Mouse (Mus musculus): ENCODE data around the gene Mmp19. TPM values are rescaled to one million over a fixed set of nuclear protein-coding genes. Genes with fewer than 3 reads are reported as not detected.

The Mmp19 gene
- 0.30 TPM for polyA plus RNA-seq (2015; fragmentation: Illumina TruSeq; extraction: RNeasy Lipid Tissue Mini Kit (QIAGEN cat#74804); ENCODE audit: low read depth, low replicate concordance)

DNA sequence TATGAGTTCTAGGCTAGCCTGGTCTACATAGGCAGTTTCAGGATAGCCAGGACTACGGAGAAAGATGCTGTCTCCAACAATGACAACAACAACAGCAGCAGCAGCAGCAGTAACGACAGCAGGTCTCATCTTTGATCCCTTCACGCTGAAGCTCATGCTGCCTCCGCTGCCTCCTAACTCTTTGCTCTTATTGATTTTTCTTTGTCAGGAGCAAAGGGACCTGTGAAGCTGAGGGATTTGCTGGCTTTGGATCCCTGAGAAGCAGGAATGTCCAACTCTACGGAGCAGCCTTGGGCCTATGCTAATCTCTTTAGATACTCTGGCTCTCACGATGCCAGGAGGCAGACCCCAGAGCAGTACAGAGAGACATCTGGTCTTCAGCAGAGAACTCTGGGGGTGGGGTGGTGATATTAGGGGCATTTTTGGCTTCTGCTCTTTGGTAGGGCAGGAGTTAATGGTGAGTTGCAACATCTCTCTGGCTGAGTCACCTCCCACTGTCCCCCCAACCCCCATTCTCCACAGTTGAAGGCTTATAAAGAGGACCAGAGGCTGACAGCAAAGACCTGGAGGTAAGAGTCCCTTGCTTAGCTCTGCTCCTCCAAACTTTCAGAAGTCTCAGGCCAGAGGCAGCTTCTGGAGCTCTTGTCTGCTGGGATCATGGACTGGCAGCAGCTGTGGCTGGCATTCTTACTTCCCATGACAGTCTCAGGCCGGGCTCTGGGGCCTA lies at the start of gene Mmp19:
Gene Mmp19, plus strand, starts transcription at position 513 of the 727 bp plus-strand sequence.

GRCm38 (mm10) chr10:128744680-128745601 lies 45.8 kb upstream of the Mmp19 start, which contains the start of gene Dgka:
TSS of gene Dgka (minus strand) at chr10:128744855.

GRCm38 (mm10) chr10:128747646-128748251 lies 43.0 kb upstream of the Mmp19 start, which contains the start of gene Pym1:
TSS of gene Pym1 (plus strand) at chr10:128747889.

GRCm38 (mm10) chr10:128803771-128804270 lies 13.1 kb downstream of the Mmp19 start, which contains the start of gene Dnajc14:
TSS of gene Dnajc14 (plus strand) at chr10:128804062.

GRCm38 (mm10) chr10:128804271-128805091 lies 13.8 kb downstream of the Mmp19 start, which contains the start of gene Tmem198b:
TSS of gene Tmem198b (minus strand) at chr10:128804370.

GRCm38 (mm10) chr10:128817033-128817432 lies 26.3 kb downstream of the Mmp19 start, which contains the start of gene Sarnp:
TSS of gene Sarnp (plus strand) at chr10:128817333.

DNA sequence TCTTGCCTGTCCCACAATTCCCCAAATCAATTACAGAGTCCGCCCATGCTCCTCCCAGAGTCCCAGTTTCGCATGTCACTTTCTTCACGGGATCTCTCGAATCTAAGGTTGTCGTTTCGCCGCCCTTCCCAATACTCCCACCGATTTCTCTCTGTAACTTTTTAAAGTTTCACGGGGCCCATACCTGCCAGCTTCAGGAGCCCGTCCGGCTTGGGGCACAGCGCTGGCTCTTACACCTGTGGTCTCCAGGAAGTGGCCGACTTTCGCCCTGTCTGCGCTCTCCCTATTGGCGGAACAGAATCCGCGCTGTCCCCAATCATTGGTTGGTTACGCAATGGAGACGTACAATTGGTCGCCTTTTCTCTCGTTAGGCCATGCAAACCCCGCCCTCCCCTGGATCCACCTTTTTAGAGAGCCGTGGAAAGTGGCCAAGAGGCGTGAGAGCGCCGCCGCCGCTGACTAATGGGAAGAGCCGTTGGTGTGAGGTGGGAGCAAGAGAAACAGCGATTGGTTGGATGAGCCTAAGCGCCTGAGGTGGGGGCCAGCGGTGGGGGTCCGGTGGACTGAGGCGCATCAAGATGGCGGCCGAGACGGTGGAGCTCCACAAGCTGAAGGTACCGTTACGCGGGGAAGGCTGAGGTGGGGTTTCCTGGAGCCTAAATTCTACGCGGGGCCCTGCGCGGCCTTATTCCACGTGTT lies 30.8 kb downstream of the Mmp19 start, which contains the start of gene Ormdl2:
Gene Ormdl2, minus strand, starts transcription at position 288 of the 699 bp plus-strand sequence.

Other genes starting within 250 kb of the Mmp19 start
- 13.1 TPM for gene Zc3h10, start 243.1 kb upstream of the Mmp19 start, polyA plus RNA-seq (2015; fragmentation: Illumina TruSeq; extraction: RNeasy Lipid Tissue Mini Kit (QIAGEN cat#74804); ENCODE audit: low read depth, low replicate concordance)
- gene Rpl41, start 241.6 kb upstream of the Mmp19 start, polyA plus RNA-seq (2015; fragmentation: Illumina TruSeq; extraction: RNeasy Lipid Tissue Mini Kit (QIAGEN cat#74804); ENCODE audit: low read depth, low replicate concordance): 1,818 TPM
- gene Pa2g4, start 224.9 kb upstream of the Mmp19 start, polyA plus RNA-seq (2015; fragmentation: Illumina TruSeq; extraction: RNeasy Lipid Tissue Mini Kit (QIAGEN cat#74804); ENCODE audit: low read depth, low replicate concordance): 67.6 TPM
- 6.3 TPM for gene Erbb3, start 201.3 kb upstream of the Mmp19 start, polyA plus RNA-seq (2015; fragmentation: Illumina TruSeq; extraction: RNeasy Lipid Tissue Mini Kit (QIAGEN cat#74804); ENCODE audit: low read depth, low replicate concordance)
- gene Rps26, start 164.2 kb upstream of the Mmp19 start, polyA plus RNA-seq (2015; fragmentation: Illumina TruSeq; extraction: RNeasy Lipid Tissue Mini Kit (QIAGEN cat#74804); ENCODE audit: low read depth, low replicate concordance): 372 TPM
- 6.7 TPM for gene Ikzf4, start 144.9 kb upstream of the Mmp19 start, polyA plus RNA-seq (2015; fragmentation: Illumina TruSeq; extraction: RNeasy Lipid Tissue Mini Kit (QIAGEN cat#74804); ENCODE audit: low read depth, low replicate concordance)
- gene Suox, start 116.8 kb upstream of the Mmp19 start, polyA plus RNA-seq (2015; fragmentation: Illumina TruSeq; extraction: RNeasy Lipid Tissue Mini Kit (QIAGEN cat#74804); ENCODE audit: low read depth, low replicate concordance): 13.6 TPM
- gene Rab5b, start 94.6 kb upstream of the Mmp19 start, polyA plus RNA-seq (2015; fragmentation: Illumina TruSeq; extraction: RNeasy Lipid Tissue Mini Kit (QIAGEN cat#74804); ENCODE audit: low read depth, low replicate concordance): 144 TPM
- 1.2 TPM for gene Pmel, start 86.7 kb upstream of the Mmp19 start, polyA plus RNA-seq (2015; fragmentation: Illumina TruSeq; extraction: RNeasy Lipid Tissue Mini Kit (QIAGEN cat#74804); ENCODE audit: low read depth, low replicate concordance)
- gene Cdk2, start 85.9 kb upstream of the Mmp19 start, polyA plus RNA-seq (2015; fragmentation: Illumina TruSeq; extraction: RNeasy Lipid Tissue Mini Kit (QIAGEN cat#74804); ENCODE audit: low read depth, low replicate concordance): 3.0 TPM
- 7.5 TPM for gene Dgka, start 46.1 kb upstream of the Mmp19 start, polyA plus RNA-seq (2015; fragmentation: Illumina TruSeq; extraction: RNeasy Lipid Tissue Mini Kit (QIAGEN cat#74804); ENCODE audit: low read depth, low replicate concordance)
- gene Pym1, start 43.0 kb upstream of the Mmp19 start, polyA plus RNA-seq (2015; fragmentation: Illumina TruSeq; extraction: RNeasy Lipid Tissue Mini Kit (QIAGEN cat#74804); ENCODE audit: low read depth, low replicate concordance): 35.5 TPM
- gene Dnajc14, start 13.2 kb downstream of the Mmp19 start, polyA plus RNA-seq (2015; fragmentation: Illumina TruSeq; extraction: RNeasy Lipid Tissue Mini Kit (QIAGEN cat#74804); ENCODE audit: low read depth, low replicate concordance): 51.2 TPM
- 8.9 TPM for gene Tmem198b, start 13.5 kb downstream of the Mmp19 start, polyA plus RNA-seq (2015; fragmentation: Illumina TruSeq; extraction: RNeasy Lipid Tissue Mini Kit (QIAGEN cat#74804); ENCODE audit: low read depth, low replicate concordance)
- 99.3 TPM for gene Sarnp, start 26.4 kb downstream of the Mmp19 start, polyA plus RNA-seq (2015; fragmentation: Illumina TruSeq; extraction: RNeasy Lipid Tissue Mini Kit (QIAGEN cat#74804); ENCODE audit: low read depth, low replicate concordance)
- gene Ormdl2, start 30.7 kb downstream of the Mmp19 start, polyA plus RNA-seq (2015; fragmentation: Illumina TruSeq; extraction: RNeasy Lipid Tissue Mini Kit (QIAGEN cat#74804); ENCODE audit: low read depth, low replicate concordance): 18.1 TPM
- 12.4 TPM for gene Gdf11, start 100.8 kb downstream of the Mmp19 start, polyA plus RNA-seq (2015; fragmentation: Illumina TruSeq; extraction: RNeasy Lipid Tissue Mini Kit (QIAGEN cat#74804); ENCODE audit: low read depth, low replicate concordance)
- gene Cd63, start 110.1 kb downstream of the Mmp19 start, polyA plus RNA-seq (2015; fragmentation: Illumina TruSeq; extraction: RNeasy Lipid Tissue Mini Kit (QIAGEN cat#74804); ENCODE audit: low read depth, low replicate concordance): 142 TPM
- gene Rdh5, start 132.0 kb downstream of the Mmp19 start, polyA plus RNA-seq (2015; fragmentation: Illumina TruSeq; extraction: RNeasy Lipid Tissue Mini Kit (QIAGEN cat#74804); ENCODE audit: low read depth, low replicate concordance): 12.8 TPM
- 236 TPM for gene Bloc1s1, start 133.1 kb downstream of the Mmp19 start, polyA plus RNA-seq (2015; fragmentation: Illumina TruSeq; extraction: RNeasy Lipid Tissue Mini Kit (QIAGEN cat#74804); ENCODE audit: low read depth, low replicate concordance)
- 14.0 TPM for gene Itga7, start 142.9 kb downstream of the Mmp19 start, polyA plus RNA-seq (2015; fragmentation: Illumina TruSeq; extraction: RNeasy Lipid Tissue Mini Kit (QIAGEN cat#74804); ENCODE audit: low read depth, low replicate concordance)
- not detected for gene Mettl7b, start 170.1 kb downstream of the Mmp19 start, polyA plus RNA-seq (2015; fragmentation: Illumina TruSeq; extraction: RNeasy Lipid Tissue Mini Kit (QIAGEN cat#74804); ENCODE audit: low read depth, low replicate concordance)
- not detected for gene Olfr9, start 198.5 kb downstream of the Mmp19 start, polyA plus RNA-seq (2015; fragmentation: Illumina TruSeq; extraction: RNeasy Lipid Tissue Mini Kit (QIAGEN cat#74804); ENCODE audit: low read depth, low replicate concordance)
- not detected for gene Olfr763, start 219.9 kb downstream of the Mmp19 start, polyA plus RNA-seq (2015; fragmentation: Illumina TruSeq; extraction: RNeasy Lipid Tissue Mini Kit (QIAGEN cat#74804); ENCODE audit: low read depth, low replicate concordance)
- gene Olfr764-ps1, start 249.0 kb downstream of the Mmp19 start, polyA plus RNA-seq (2015; fragmentation: Illumina TruSeq; extraction: RNeasy Lipid Tissue Mini Kit (QIAGEN cat#74804); ENCODE audit: low read depth, low replicate concordance): not detected

Data from brain, adult 10 weeks (tissue).